Mouse (Mus musculus) megakaryocyte, adult 5-6 weeks (primary cell): ENCODE measurements around the gene Olfr1414. TPM values are rescaled to one million over a fixed set of nuclear protein-coding genes. Genes with fewer than 3 reads are reported as not detected.
"Not testable (repeated sequence)": the region's sequence is repeated elsewhere in the genome, so short reads cannot be mapped to it uniquely, and the experiment has no call there.

ENCODE experiments used
- ATAC-seq: 2 replicates; pipeline ENCODE4 v1.8.0; 2016; ENCODE audit warnings: mild to moderate bottlenecking, inconsistent platforms; ENCODE audit not compliant: poor library complexity, severe bottlenecking
- total RNA-seq, 2 experiments: library from RNA; stranded (forward) in 1 of 2; stranded (reverse) in 1 of 2; fragments of 153-499, 151-499 nt in 1 of 2; fragments of 221-1000, 200-1000 nt in 1 of 2; gene quantifications; 2 replicates each; pipeline versions ENCODE4 v1.2.3 to v1.2.4; 2015 to 2017

The Olfr1414 gene
- not detected in 2 replicates for total RNA-seq (2015)
- not detected in 2 replicates for total RNA-seq (2017)

GRCm38 (mm10) chr1:92518561-92518960 is at the start of gene Olfr1414:
Gene Olfr1414 (minus strand): TSS chr1:92518661.
- no peak for ATAC-seq

- ATAC-seq, result no peak
These were observed 27.5 kb upstream of the Olfr1414 start for GRCm38 (mm10) chr1:92545929-92546328.

- ATAC-seq, result no peak
These were observed 20.6 kb upstream of the Olfr1414 start for GRCm38 (mm10) chr1:92539071-92539470.

- no peak for ATAC-seq
These were observed 18.5 kb upstream of the Olfr1414 start for GRCm38 (mm10) chr1:92536972-92537371.

GRCm38 (mm10) chr1:92523764-92524163 is 5.3 kb upstream of the Olfr1414 start:
- ATAC-seq, result no peak

- no peak for ATAC-seq
These were observed 2.9 kb upstream of the Olfr1414 start for GRCm38 (mm10) chr1:92521376-92521775.

GRCm38 (mm10) chr1:92519046-92519445 is 585 bp upstream of the Olfr1414 start:
- no peak for ATAC-seq

GRCm38 (mm10) chr1:92515390-92515789 is 3.1 kb downstream of the Olfr1414 start:
- no peak for ATAC-seq

- ATAC-seq, result not testable (repeated sequence)
These were observed 6.8 kb downstream of the Olfr1414 start for GRCm38 (mm10) chr1:92511646-92512045.

- no peak for ATAC-seq
These were observed 22.5 kb downstream of the Olfr1414 start, which contains the start of gene Olfr1415 for GRCm38 (mm10) chr1:92496001-92496400. Gene Olfr1415 (minus strand): TSS chr1:92496101.

- no peak for ATAC-seq
These were observed 33.4 kb downstream of the Olfr1414 start, which contains the start of gene Olfr1416 for GRCm38 (mm10) chr1:92485013-92485412. Gene Olfr1416 (minus strand): TSS chr1:92485113.

GRCm38 (mm10) chr1:92474066-92474578 is 44.3 kb downstream of the Olfr1414 start:
- peak; percentile 65 for ATAC-seq

- ATAC-seq, result peak; percentile 93
These were observed 45.1 kb downstream of the Olfr1414 start, which contains the start of gene Ndufa10 for GRCm38 (mm10) chr1:92473165-92474041. Gene Ndufa10 (minus strand): TSS chr1:92473860.

GRCm38 (mm10) chr1:92468891-92469290 is 49.6 kb downstream of the Olfr1414 start:
- peak; percentile 16; the same call in 1 of the 2 replicates for ATAC-seq

- no peak for ATAC-seq
These were observed 60.0 kb downstream of the Olfr1414 start for GRCm38 (mm10) chr1:92458416-92458815.

- ATAC-seq, result no peak
These were observed 60.7 kb downstream of the Olfr1414 start for GRCm38 (mm10) chr1:92457758-92458157.

Other genes starting within 250 kb of the Olfr1414 start
- 112 TPM in 2 replicates for gene Ndufa10, start 44.8 kb downstream of the Olfr1414 start, total RNA-seq (2015)
- gene Ndufa10, start 44.8 kb downstream of the Olfr1414 start, total RNA-seq (2017), result 72.1 and 76.6 TPM in 2 replicates
- not detected in 2 replicates for gene Olfr1416, start 33.5 kb downstream of the Olfr1414 start, total RNA-seq (2015)
- gene Olfr1416, start 33.5 kb downstream of the Olfr1414 start, total RNA-seq (2017), result not detected in 2 replicates
- gene Olfr1415, start 22.6 kb downstream of the Olfr1414 start, total RNA-seq (2015), result not detected in 2 replicates
- not detected in 2 replicates for gene Olfr1415, start 22.6 kb downstream of the Olfr1414 start, total RNA-seq (2017)
- not detected in 2 replicates for gene Olfr1413, start 52.7 kb upstream of the Olfr1414 start, total RNA-seq (2015)
- gene Olfr1413, start 52.7 kb upstream of the Olfr1414 start, total RNA-seq (2017), result not detected in 2 replicates
- gene Olfr1412, start 67.1 kb upstream of the Olfr1414 start, total RNA-seq (2015), result not detected in 2 replicates
- gene Olfr1412, start 67.1 kb upstream of the Olfr1414 start, total RNA-seq (2017), result not detected in 2 replicates
- not detected in 2 replicates for gene Olfr1411, start 75.8 kb upstream of the Olfr1414 start, total RNA-seq (2015)
- gene Olfr1411, start 75.8 kb upstream of the Olfr1414 start, total RNA-seq (2017), result not detected in 2 replicates
- gene Olfr1410, start 87.1 kb upstream of the Olfr1414 start, total RNA-seq (2015), result not detected in 2 replicates
- gene Olfr1410, start 87.1 kb upstream of the Olfr1414 start, total RNA-seq (2017), result not detected in 2 replicates
- not detected in 2 replicates for gene Olfr12, start 99.1 kb upstream of the Olfr1414 start, total RNA-seq (2015)
- not detected in 2 replicates for gene Olfr12, start 99.1 kb upstream of the Olfr1414 start, total RNA-seq (2017)
- 178 and 190 TPM in 2 replicates for gene Cops9, start 123.3 kb upstream of the Olfr1414 start, total RNA-seq (2015)
- gene Cops9, start 123.3 kb upstream of the Olfr1414 start, total RNA-seq (2017), result 166 and 180 TPM in 2 replicates
- 0.85 and 2.8 TPM in 2 replicates for gene Otos, start 130.2 kb upstream of the Olfr1414 start, total RNA-seq (2015)
- 0.53 and 1.8 TPM in 2 replicates for gene Otos, start 130.2 kb upstream of the Olfr1414 start, total RNA-seq (2017)